Mouse (Mus musculus) myocyte (in vitro differentiated cells): ENCODE measurements around the gene Wbp1l. TPM values are rescaled to one million over a fixed set of nuclear protein-coding genes. Genes with fewer than 3 reads are reported as not detected.

Source experiments
- H3K27me3 ChIP-seq: one replicate; pipeline ENCODE4 v1.6.1; 2011; ENCODE audit not compliant: control insufficient read depth, insufficient read depth, insufficient read length
- H3K36me3 ChIP-seq: one replicate; pipeline ENCODE4 v1.6.1; 2011; ENCODE audit not compliant: control insufficient read depth, insufficient read depth
- H3K4me2 ChIP-seq: one replicate; pipeline ENCODE4 v1.6.1; 2011; ENCODE audit warnings: low read depth, control low read depth
- H3K4me3 ChIP-seq: one replicate; pipeline ENCODE4 v1.5.1; 2011; ENCODE audit warnings: mild to moderate bottlenecking, control low read depth, moderate library complexity
- H3K79me2 ChIP-seq: one replicate; pipeline ENCODE4 v1.6.1; 2011; ENCODE audit not compliant: control insufficient read depth, insufficient read depth
- H3ac ChIP-seq: one replicate; pipeline ENCODE4 v1.6.1; 2011; ENCODE audit not compliant: control insufficient read depth, insufficient read length
- CEBPB ChIP-seq: IDR thresholded peaks from 2 replicates; pipeline ENCODE4 v1.6.1; 2011; ENCODE audit warnings: mild to moderate bottlenecking, moderate library complexity; ENCODE audit not compliant: poor library complexity, insufficient read depth, severe bottlenecking
- E2F4 ChIP-seq: IDR thresholded peaks from one replicate; pipeline ENCODE4 v1.6.1; 2011; ENCODE audit warnings: mild to moderate bottlenecking, control low read depth, moderate library complexity; ENCODE audit not compliant: insufficient read depth
- MAX ChIP-seq: IDR thresholded peaks from one replicate; pipeline ENCODE4 v1.6.1; 2011; ENCODE audit warnings: low read depth, mild to moderate bottlenecking, control low read depth
- MYOD1 ChIP-seq, 3 experiments: IDR thresholded peaks; one replicate each; pipeline ENCODE4 v1.6.1; 2011; ENCODE audit warnings: control low read depth in 2 of 3, low read depth in 2 of 3, mild to moderate bottlenecking in 2 of 3, moderate library complexity in 1 of 3; ENCODE audit not compliant: insufficient read length in 2 of 3, control insufficient read depth in 1 of 3
- MYOG ChIP-seq, 3 experiments: IDR thresholded peaks; one replicate each; pipeline ENCODE4 v1.6.1; 2011; ENCODE audit warnings: control low read depth in 2 of 3, low read depth in 2 of 3, mild to moderate bottlenecking in 2 of 3; ENCODE audit not compliant: insufficient read length in 2 of 3, control insufficient read depth in 1 of 3, insufficient read depth in 1 of 3
- POLR2A ChIP-seq: IDR thresholded peaks from one replicate; pipeline ENCODE4 v1.6.1; 2011; ENCODE audit warnings: low read depth, mild to moderate bottlenecking, control low read depth, moderate library complexity; ENCODE audit not compliant: insufficient read length
- POLR2AphosphoS2 ChIP-seq: IDR thresholded peaks from one replicate; pipeline ENCODE4 v1.6.1; 2011; ENCODE audit warnings: low read depth, control low read depth; ENCODE audit not compliant: insufficient read length
- REST ChIP-seq: IDR thresholded peaks from one replicate; pipeline ENCODE4 v1.6.1; 2011; ENCODE audit warnings: mild to moderate bottlenecking, control low read depth, moderate library complexity; ENCODE audit not compliant: insufficient read depth, insufficient read length
- SRF ChIP-seq: IDR thresholded peaks from one replicate; pipeline ENCODE4 v1.6.1; 2011; ENCODE audit warnings: low read depth; ENCODE audit not compliant: control insufficient read depth, insufficient read length
- TCF12 ChIP-seq: IDR thresholded peaks from one replicate; pipeline ENCODE4 v1.6.1; 2011; ENCODE audit warnings: mild to moderate bottlenecking, control low read depth; ENCODE audit not compliant: poor library complexity, insufficient read depth, severe bottlenecking
- TCF3 ChIP-seq: IDR thresholded peaks from one replicate; pipeline ENCODE4 v1.6.1; 2011; ENCODE audit warnings: low read depth, control low read depth; ENCODE audit not compliant: insufficient read length
- USF1 ChIP-seq: IDR thresholded peaks from one replicate; pipeline ENCODE4 v1.6.1; 2011; ENCODE audit warnings: low read depth, mild to moderate bottlenecking, control low read depth, moderate library complexity
- polyA plus RNA-seq: library from polyadenylated mRNA; unstranded; fragments of >200 nt; fragmentation: generic; extraction: Trizol; gene quantifications from one replicate; pipeline ENCODE4 v1.2.1, GENCODE M21; 2012; ENCODE audit warnings: missing spikeins

Wbp1l gene
- polyA plus RNA-seq, 1 experiment = 39.8 TPM

DNA sequence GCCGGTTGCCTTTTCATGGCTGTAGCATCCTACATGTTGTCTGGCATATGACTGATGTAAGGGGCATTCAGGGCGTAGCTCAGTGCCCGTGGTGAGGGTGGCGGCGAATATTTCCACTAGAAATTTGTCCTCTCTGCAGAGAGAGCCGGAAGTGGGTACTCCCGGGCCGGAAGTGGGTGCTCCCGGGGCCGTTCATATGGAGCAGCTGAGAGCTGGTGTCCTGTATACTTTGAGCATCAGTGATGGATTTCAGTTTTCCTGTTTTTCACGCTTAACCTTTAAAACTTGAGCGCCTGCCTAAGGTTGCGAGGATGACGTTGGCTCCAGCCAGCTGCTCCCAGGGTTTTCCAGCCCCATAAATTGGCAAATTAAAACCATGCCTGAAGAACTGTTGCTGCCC lies 40.6 kb downstream of the Wbp1l start:
- TF ChIP-seq TCF3 = no peak
- TF ChIP-seq USF1 = no peak
- TF ChIP-seq E2F4 = no peak
- TF ChIP-seq MYOG (IDR thresholded peaks at IDR 0.05; ENCODE audit: control insufficient read depth in 1 of 3, insufficient read depth in 1 of 3, insufficient read length in 2 of 3, low read depth in 2 of 3) = no peak
- Histone ChIP-seq H3ac (no peak overlapping the region), H3K4me2 (no peak overlapping the region), H3K79me2 (peaks cover 14% of the 10 kb centered on the region), H3K27me3 (no peaks in the 10 kb centered on the region), H3K4me3 (no peak overlapping the region), H3K36me3 (peaks cover 4% of the 10 kb centered on the region)

DNA sequence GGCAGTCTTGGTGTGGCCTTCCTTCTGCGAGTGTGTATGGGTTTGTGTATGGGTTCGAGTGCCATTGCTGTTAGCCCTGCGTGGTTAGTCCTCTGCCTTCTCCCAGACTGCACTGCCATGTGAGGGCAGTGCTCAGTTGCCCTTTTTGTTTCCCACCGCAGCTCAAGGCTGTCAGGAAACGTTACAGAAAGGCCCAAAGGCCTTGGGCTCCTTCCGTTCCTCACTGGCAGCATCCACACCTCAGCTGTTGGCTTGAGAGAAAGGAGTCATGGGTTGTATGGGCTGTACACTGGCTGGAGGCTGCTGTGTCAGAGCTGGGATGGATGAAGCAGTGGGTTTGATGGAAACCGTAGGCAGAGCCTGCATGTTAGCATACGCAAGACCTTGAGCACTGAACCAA lies 41.9 kb downstream of the Wbp1l start:
- no peaks in the 10 kb centered on the region for H3K36me3 ChIP-seq
- no peak overlapping the region for H3ac ChIP-seq
- no peaks in the 10 kb centered on the region for H3K27me3 ChIP-seq
- no peak overlapping the region for H3K4me3 ChIP-seq
- H3K79me2 ChIP-seq = peaks cover 13% of the 10 kb centered on the region
- TF ChIP-seq USF1 = no peak
- H3K4me2 ChIP-seq = no peak overlapping the region

DNA sequence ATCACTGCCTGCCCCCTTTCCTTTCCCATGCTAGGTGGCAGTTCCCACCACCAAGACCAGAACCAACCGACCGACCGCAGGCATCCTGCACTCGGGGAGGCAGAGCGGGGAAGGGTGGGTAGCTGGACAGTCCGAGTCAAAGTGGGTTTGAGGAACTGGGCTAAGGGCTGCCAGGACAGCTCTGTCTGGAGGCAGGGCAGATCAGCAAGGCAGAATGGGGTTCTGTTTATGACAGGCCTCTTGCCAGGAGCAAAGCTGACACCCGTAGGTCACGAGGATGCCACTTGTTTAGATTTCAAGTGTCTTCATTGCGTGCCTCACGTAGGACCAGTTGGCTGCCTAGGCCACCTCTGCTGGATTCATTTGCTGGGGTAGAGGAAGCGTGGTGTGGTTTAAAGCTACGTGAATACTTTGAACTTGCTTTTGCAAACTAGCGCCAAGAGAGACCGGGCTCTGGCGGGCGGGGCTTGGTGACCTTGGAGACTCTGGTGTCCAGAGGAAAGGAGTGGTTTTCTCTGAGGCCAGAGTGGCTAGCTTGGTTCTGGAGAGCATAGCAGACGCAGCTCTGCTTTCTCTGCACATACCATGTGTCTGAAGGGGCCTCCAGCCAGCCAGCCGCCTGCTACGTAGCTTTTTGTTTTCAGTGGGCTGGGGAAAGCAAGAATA lies 42.7 kb downstream of the Wbp1l start:
- Histone ChIP-seq H3K4me3 (no peak overlapping the region), H3K4me2 (peak overlapping the region; percentile 52), H3K27me3 (no peaks in the 10 kb centered on the region), H3ac (no peak overlapping the region), H3K79me2 (peaks cover 13% of the 10 kb centered on the region), H3K36me3 (no peaks in the 10 kb centered on the region)
- TF ChIP-seq SRF (no peak), TCF12 (no peak), USF1 (no peak), CEBPB (no peak), MYOD1 (IDR thresholded peaks at IDR 0.05; ENCODE audit: control insufficient read depth in 1 of 3, insufficient read length in 2 of 3, low read depth in 2 of 3) (no peak), MAX (no peak), POLR2AphosphoS2 (no peak), TCF3 (no peak), POLR2A (no peak), REST (no peak), MYOG (IDR thresholded peaks at IDR 0.05; ENCODE audit: control insufficient read depth in 1 of 3, insufficient read depth in 1 of 3, insufficient read length in 2 of 3, low read depth in 2 of 3) (no peak), E2F4 (no peak)

DNA sequence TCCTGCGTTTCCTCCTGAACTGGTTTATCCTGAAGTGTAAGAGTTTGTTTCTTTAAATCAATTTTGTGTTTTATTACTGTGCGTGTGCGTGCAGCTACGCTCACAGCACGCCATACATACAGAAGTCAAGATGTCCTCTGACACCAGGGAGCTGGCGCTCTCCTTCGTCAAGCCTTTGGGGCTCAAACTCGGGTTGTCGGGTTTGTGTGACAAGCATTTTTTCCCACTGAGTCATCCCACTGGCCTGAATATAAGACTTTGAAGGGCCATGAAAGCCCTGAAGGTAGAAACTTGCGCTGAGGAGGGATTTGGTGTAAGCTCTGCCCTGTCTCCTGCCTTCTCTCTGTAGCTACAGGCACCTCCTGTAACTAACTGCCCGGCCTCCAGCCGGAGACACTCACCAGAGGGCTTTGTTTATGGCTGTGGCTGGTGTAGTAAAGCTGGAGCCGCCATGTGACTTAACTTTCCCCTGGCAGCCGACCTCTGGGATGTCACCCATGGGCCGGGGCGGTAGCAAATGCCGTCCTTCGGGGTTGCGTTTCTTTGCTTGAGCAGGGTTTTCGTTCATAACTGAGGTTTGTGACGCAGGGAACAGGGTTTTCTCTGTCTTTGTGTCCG lies 43.4 kb downstream of the Wbp1l start:
- TF ChIP-seq SRF (no peak), POLR2AphosphoS2 (no peak), USF1 (no peak), POLR2A (no peak), TCF12 (no peak), MYOG (IDR thresholded peaks at IDR 0.05; ENCODE audit: control insufficient read depth in 1 of 3, insufficient read depth in 1 of 3, insufficient read length in 2 of 3, low read depth in 2 of 3) (no peak), TCF3 (no peak), REST (no peak), CEBPB (no peak), MAX (no peak), MYOD1 (IDR thresholded peaks at IDR 0.05; ENCODE audit: control insufficient read depth in 1 of 3, insufficient read length in 2 of 3, low read depth in 2 of 3) (no peak), E2F4 (no peak)

DNA sequence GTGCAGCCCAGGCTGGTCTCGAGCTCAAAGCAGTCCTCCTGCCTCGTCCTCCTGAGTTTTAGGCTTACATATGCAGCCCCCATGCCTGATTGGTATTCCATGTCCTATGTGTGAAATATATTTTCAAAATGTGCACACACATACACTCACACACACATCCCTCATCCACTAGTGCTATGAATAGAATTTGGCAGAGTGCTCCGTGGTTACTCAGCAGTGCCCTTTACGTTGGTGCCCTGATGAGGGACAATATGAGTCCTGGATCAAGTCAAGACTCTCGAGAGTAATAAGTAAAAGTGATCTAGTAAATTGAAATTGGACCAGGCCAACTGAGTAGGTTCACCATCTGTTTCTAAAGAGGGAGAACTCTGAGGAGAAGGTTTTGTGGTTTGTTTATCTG lies 44.4 kb downstream of the Wbp1l start:
- Histone ChIP-seq H3K4me3 (no peak overlapping the region), H3K36me3 (no peaks in the 10 kb centered on the region), H3K79me2 (peaks cover 13% of the 10 kb centered on the region), H3K27me3 (no peaks in the 10 kb centered on the region), H3K4me2 (peak overlapping the region; percentile 76), H3ac (no peak overlapping the region)
- TF ChIP-seq USF1 = no peak
- TF ChIP-seq MYOD1 (IDR thresholded peaks at IDR 0.05; ENCODE audit: control insufficient read depth in 1 of 3, insufficient read length in 2 of 3, low read depth in 2 of 3) = no peak
- TF ChIP-seq E2F4 = no peak
- no peak for TF ChIP-seq MYOG (IDR thresholded peaks at IDR 0.05; ENCODE audit: control insufficient read depth in 1 of 3, insufficient read depth in 1 of 3, insufficient read length in 2 of 3, low read depth in 2 of 3)
- TF ChIP-seq REST = no peak
- no peak for TF ChIP-seq MAX
- TF ChIP-seq TCF12 = no peak
- TF ChIP-seq POLR2A = no peak
- TF ChIP-seq POLR2AphosphoS2 = no peak
- no peak for TF ChIP-seq SRF
- TF ChIP-seq TCF3 = no peak
- no peak for TF ChIP-seq CEBPB

More for the DNA sequence above, 43.4 kb downstream of the Wbp1l start:
- peaks cover 13% of the 10 kb centered on the region for H3K79me2 ChIP-seq
- H3K36me3 ChIP-seq = no peaks in the 10 kb centered on the region
- peak overlapping the region; percentile 52 for H3K4me2 ChIP-seq
- H3K4me3 ChIP-seq = no peak overlapping the region
- H3ac ChIP-seq = no peak overlapping the region
- H3K27me3 ChIP-seq = no peaks in the 10 kb centered on the region
